Mouse (Mus musculus) limb, embryonic 12.5 days (tissue): ENCODE measurements around the gene Tlx1. TPM values are rescaled to one million over a fixed set of nuclear protein-coding genes. Genes with fewer than 3 reads are reported as not detected.

Experiments
- ATAC-seq: fragments of 200-750 bp; cut with Nextera tagmentation; 2 replicates; pipeline ENCODE4 v1.8.0; 2017; ENCODE audit warnings: low read depth, moderate TSS enrichment; ENCODE audit not compliant: insufficient number of reproducible peaks, insufficient read depth, low FRiP score, low TSS enrichment
- H3K27ac ChIP-seq: fragments of 300-500 bp; sonication (generic); 2 replicates; pipeline ENCODE4 v1.5.1; 2016; ENCODE audit warnings: mild to moderate bottlenecking, moderate library complexity
- H3K27me3 ChIP-seq: fragments of 300-500 bp; sonication (generic); 2 replicates; pipeline ENCODE4 v1.6.1; 2016; ENCODE audit warnings: mild to moderate bottlenecking, moderate library complexity
- H3K36me3 ChIP-seq: fragments of 300-500 bp; sonication (generic); 2 replicates; pipeline ENCODE4 v1.6.1; 2016; ENCODE audit warnings: mild to moderate bottlenecking, moderate library complexity
- H3K4me1 ChIP-seq: fragments of 300-500 bp; sonication (generic); replicated peaks from 2 replicates; pipeline ENCODE4 v1.6.1; 2016
- H3K4me2 ChIP-seq: fragments of 300-500 bp; sonication (generic); 2 replicates; pipeline ENCODE4 v1.6.1; 2016; ENCODE audit warnings: mild to moderate bottlenecking, moderate library complexity
- H3K4me3 ChIP-seq: fragments of 300-500 bp; sonication (generic); replicated peaks from 2 replicates; pipeline ENCODE4 v1.5.1; 2016; ENCODE audit warnings: mild to moderate bottlenecking
- H3K9ac ChIP-seq: fragments of 300-500 bp; sonication (generic); replicated peaks from 2 replicates; pipeline ENCODE4 v1.6.1; 2016; ENCODE audit warnings: mild to moderate bottlenecking, moderate library complexity
- H3K9me3 ChIP-seq: fragments of 300-500 bp; sonication (generic); 2 replicates; pipeline ENCODE4 v1.6.1; 2016; ENCODE audit warnings: mild to moderate bottlenecking, moderate library complexity
- WGBS: fragments of 180-500 bp; shearing (Covaris S2); methylation state at CpG from one replicate; pipeline ENCODE4 v1.1.7; 2016; 5-methylcytosine and 5-hydroxymethylcytosine counted together
- polyA plus RNA-seq: library from polyadenylated mRNA; unstranded; fragments of >200 nt; fragmentation: Nextera tagmentation; extraction: Ambion mirVana; gene quantifications from 2 replicates; pipeline ENCODE4 v1.2.1, GENCODE M21; 2016

Tlx1 gene
- polyA plus RNA-seq, 1 experiment from 2014 or later: 0.39 TPM

GRCm38 (mm10) chr19:45159491-45159890 is 9.0 kb downstream of the Tlx1 start:
- no peak for ATAC-seq
- under 1% methylated on average over 5 of the region's 5 CpGs for WGBS
- H3K4me3 ChIP-seq: no peak overlapping the region
- H3K36me3 ChIP-seq: no peaks in the 10 kb centered on the region
- no peak overlapping the region for H3K4me2 ChIP-seq
- H3K4me1 ChIP-seq: peaks cover 5% of the 10 kb centered on the region
- no peaks in the 10 kb centered on the region for H3K9me3 ChIP-seq
- peaks cover 98% of the 10 kb centered on the region for H3K27me3 ChIP-seq
- H3K27ac ChIP-seq: no peak overlapping the region
- no peak overlapping the region for H3K9ac ChIP-seq

DNA sequence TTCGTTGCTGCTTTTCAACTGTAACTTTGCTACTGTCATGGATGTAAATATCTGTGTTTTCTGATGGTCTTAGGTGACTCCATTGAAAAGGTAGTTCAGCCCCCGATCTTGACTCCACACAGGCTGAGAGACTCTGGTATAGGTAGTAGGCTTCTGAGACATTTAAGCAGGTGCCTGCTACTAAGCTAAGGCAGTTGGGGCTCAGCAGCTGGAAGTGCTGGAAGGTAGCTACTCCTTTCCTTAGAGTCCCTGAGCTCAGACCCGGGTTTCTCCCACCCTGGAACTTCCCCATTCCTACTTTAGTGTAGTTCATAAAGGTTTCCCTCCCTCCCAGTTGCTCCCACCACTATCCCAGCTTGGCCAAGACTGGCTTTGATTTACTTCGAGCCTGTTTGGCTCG is 9.5 kb downstream of the Tlx1 start:
- Histone ChIP-seq H3K27ac (no peak overlapping the region), H3K4me2 (no peak overlapping the region), H3K9ac (no peak overlapping the region), H3K9me3 (no peaks in the 10 kb centered on the region), H3K36me3 (no peaks in the 10 kb centered on the region), H3K4me1 (peaks cover 5% of the 10 kb centered on the region), H3K4me3 (no peak overlapping the region), H3K27me3 (peaks cover 98% of the 10 kb centered on the region)
- 4% methylated on average over 5 of the region's 5 CpGs for WGBS
- no peak for ATAC-seq

DNA sequence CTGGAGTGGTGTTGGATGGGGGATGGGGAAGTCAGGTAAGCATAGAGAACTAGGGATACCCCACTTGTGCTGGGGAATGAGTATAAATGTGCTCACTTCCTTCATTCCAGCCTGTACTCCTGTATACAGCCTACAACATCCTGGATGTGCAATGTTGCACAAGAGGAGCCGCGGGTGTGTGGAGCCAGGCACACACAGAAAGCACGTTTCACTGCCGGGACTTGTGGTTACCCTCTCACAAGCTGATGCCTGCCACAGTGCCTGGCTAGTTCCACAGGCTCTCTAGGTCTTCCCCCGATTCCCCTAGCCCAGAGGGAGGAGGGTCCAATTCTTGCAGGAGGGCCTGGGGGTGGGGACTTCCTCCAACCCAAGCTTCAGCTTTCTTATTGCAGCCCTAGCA is 10.0 kb downstream of the Tlx1 start:
- no peak; the same call in 1 of the 2 replicates for ATAC-seq
- Histone ChIP-seq H3K4me1 (peaks cover 5% of the 10 kb centered on the region), H3K27me3 (peaks cover 98% of the 10 kb centered on the region), H3K4me3 (no peak overlapping the region), H3K4me2 (no peak overlapping the region), H3K9ac (no peak overlapping the region), H3K9me3 (no peaks in the 10 kb centered on the region), H3K36me3 (no peaks in the 10 kb centered on the region), H3K27ac (no peak overlapping the region)
- 1% methylated on average over 5 of the region's 5 CpGs for WGBS

- Histone ChIP-seq H3K4me3 (no peak overlapping the region), H3K4me2 (no peak overlapping the region)
Measured at GRCm38 (mm10) chr19:45161093-45161492, 10.6 kb downstream of the Tlx1 start.

GRCm38 (mm10) chr19:45162181-45162580 is 11.7 kb downstream of the Tlx1 start:
- ATAC-seq: no peak
- Histone ChIP-seq H3K4me3 (no peak overlapping the region), H3K9me3 (no peaks in the 10 kb centered on the region), H3K36me3 (no peaks in the 10 kb centered on the region), H3K27ac (no peak overlapping the region), H3K4me2 (no peak overlapping the region), H3K9ac (no peak overlapping the region), H3K27me3 (peaks cover 96% of the 10 kb centered on the region), H3K4me1 (no peaks in the 10 kb centered on the region)
- whole genome bisulfite sequencing: 48% methylated on average over 7 of the region's 7 CpGs

More at GRCm38 (mm10) chr19:45161093-45161492, 10.6 kb downstream of the Tlx1 start:
- no peaks in the 10 kb centered on the region for H3K9me3 ChIP-seq
- H3K36me3 ChIP-seq: no peaks in the 10 kb centered on the region
- peaks cover 97% of the 10 kb centered on the region for H3K27me3 ChIP-seq
- no peak overlapping the region for H3K9ac ChIP-seq
- no peaks in the 10 kb centered on the region for H3K4me1 ChIP-seq
- ATAC-seq: no peak
- H3K27ac ChIP-seq: no peak overlapping the region
- WGBS: 3% methylated on average over 12 of the region's 12 CpGs

DNA sequence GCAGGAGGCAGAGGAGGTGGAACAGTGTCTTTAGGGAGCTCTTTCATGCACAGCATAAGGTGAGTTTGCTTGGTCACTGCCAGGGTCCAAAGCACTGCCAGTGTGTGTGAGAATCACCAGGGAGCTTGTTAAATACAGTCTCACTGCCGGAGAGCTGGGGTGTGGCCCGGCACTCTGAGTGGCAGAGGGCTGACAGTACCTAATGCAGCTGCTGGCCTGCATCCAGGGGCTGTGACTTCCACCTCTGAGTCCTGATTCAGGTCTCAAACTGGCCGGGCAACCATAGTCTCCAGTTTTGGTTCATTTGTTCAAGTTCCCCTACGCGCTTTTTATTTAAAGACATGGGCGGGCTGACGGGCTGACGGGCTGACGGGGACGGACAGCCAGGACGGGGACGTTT is 12.4 kb downstream of the Tlx1 start:
- Histone ChIP-seq H3K9ac (no peak overlapping the region), H3K9me3 (no peaks in the 10 kb centered on the region), H3K4me2 (no peak overlapping the region), H3K27ac (no peak overlapping the region), H3K27me3 (peaks cover 97% of the 10 kb centered on the region), H3K4me3 (no peak overlapping the region), H3K4me1 (no peaks in the 10 kb centered on the region), H3K36me3 (no peaks in the 10 kb centered on the region)
- ATAC-seq: no peak
- WGBS: 3% methylated on average over 12 of the region's 12 CpGs

DNA sequence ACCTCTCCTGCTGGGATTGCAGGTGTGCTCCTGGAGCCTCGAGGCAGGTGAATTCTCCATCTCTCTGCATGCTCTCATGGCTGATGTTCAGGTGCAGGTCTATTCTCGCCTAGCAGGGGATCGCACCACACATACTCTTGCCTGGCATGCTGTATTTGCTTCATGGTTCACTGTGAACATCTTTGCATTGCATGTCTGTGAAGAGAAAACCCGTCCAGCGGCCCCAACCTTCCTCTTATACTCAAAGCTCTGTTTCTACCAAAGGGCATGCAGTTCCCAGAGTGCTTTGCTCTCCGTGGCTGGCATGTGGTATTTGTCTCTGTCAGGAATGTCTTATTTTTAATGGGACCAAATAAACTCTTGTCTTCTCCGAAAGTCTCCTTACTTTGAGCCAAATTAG is 20.0 kb downstream of the Tlx1 start:
- Histone ChIP-seq H3K27ac (no peak overlapping the region), H3K4me3 (no peak overlapping the region), H3K9me3 (no peaks in the 10 kb centered on the region), H3K4me1 (no peaks in the 10 kb centered on the region), H3K27me3 (peaks cover 62% of the 10 kb centered on the region), H3K4me2 (no peak overlapping the region), H3K36me3 (no peaks in the 10 kb centered on the region), H3K9ac (no peak overlapping the region)
- WGBS: 68% methylated on average over 7 of the region's 7 CpGs
- no peak for ATAC-seq

- WGBS: 52% methylated on average over 7 of the region's 7 CpGs
Measured at GRCm38 (mm10) chr19:45174803-45175202, 24.3 kb downstream of the Tlx1 start.

GRCm38 (mm10) chr19:45176269-45176668 is 25.8 kb downstream of the Tlx1 start:
- Histone ChIP-seq H3K4me3 (no peak overlapping the region), H3K9me3 (no peaks in the 10 kb centered on the region), H3K36me3 (no peaks in the 10 kb centered on the region), H3K27ac (no peak overlapping the region), H3K4me1 (no peaks in the 10 kb centered on the region; the same call in 1 of the 2 replicates), H3K9ac (no peak overlapping the region), H3K27me3 (peaks cover 25% of the 10 kb centered on the region), H3K4me2 (no peak overlapping the region)
- ATAC-seq: no peak
- WGBS: 63% methylated on average over 8 of the region's 8 CpGs

More at GRCm38 (mm10) chr19:45174803-45175202, 24.3 kb downstream of the Tlx1 start:
- H3K27me3 ChIP-seq: peaks cover 37% of the 10 kb centered on the region
- H3K27ac ChIP-seq: no peak overlapping the region
- no peaks in the 10 kb centered on the region; the same call in 1 of the 2 replicates for H3K4me1 ChIP-seq
- no peak overlapping the region for H3K4me2 ChIP-seq
- H3K36me3 ChIP-seq: no peaks in the 10 kb centered on the region
- no peaks in the 10 kb centered on the region for H3K9me3 ChIP-seq
- H3K9ac ChIP-seq: no peak overlapping the region
- ATAC-seq: no peak
- H3K4me3 ChIP-seq: no peak overlapping the region

- Histone ChIP-seq H3K9me3 (no peaks in the 10 kb centered on the region), H3K4me3 (no peak overlapping the region), H3K36me3 (no peaks in the 10 kb centered on the region), H3K9ac (no peak overlapping the region), H3K4me1 (no peaks in the 10 kb centered on the region; the same call in 1 of the 2 replicates), H3K27ac (no peak overlapping the region), H3K4me2 (peak overlapping the region; percentile 34), H3K27me3 (peaks cover 22% of the 10 kb centered on the region)
- no peak for ATAC-seq
- 21% methylated on average over 26 of the region's 26 CpGs for WGBS
Measured at GRCm38 (mm10) chr19:45177004-45177737, 26.7 kb downstream of the Tlx1 start.

GRCm38 (mm10) chr19:45179451-45179850 is 29.0 kb downstream of the Tlx1 start:
- Histone ChIP-seq H3K4me1 (no peaks in the 10 kb centered on the region; the same call in 1 of the 2 replicates), H3K36me3 (no peaks in the 10 kb centered on the region), H3K4me3 (no peak overlapping the region), H3K9ac (no peak overlapping the region), H3K27ac (no peak overlapping the region), H3K4me2 (no peak overlapping the region), H3K9me3 (no peaks in the 10 kb centered on the region), H3K27me3 (peaks cover 10% of the 10 kb centered on the region)
- no peak for ATAC-seq
- 82% methylated on average over 4 of the region's 4 CpGs for WGBS

GRCm38 (mm10) chr19:45180447-45180846 is 30.0 kb downstream of the Tlx1 start:
- no peaks in the 10 kb centered on the region for H3K9me3 ChIP-seq
- 89% methylated on average over 5 of the region's 5 CpGs for WGBS
- H3K4me1 ChIP-seq: no peaks in the 10 kb centered on the region; the same call in 1 of the 2 replicates
- H3K27me3 ChIP-seq: peaks cover 10% of the 10 kb centered on the region
- no peak overlapping the region for H3K27ac ChIP-seq
- no peak overlapping the region for H3K9ac ChIP-seq
- H3K4me3 ChIP-seq: no peak overlapping the region
- no peak for ATAC-seq
- no peaks in the 10 kb centered on the region for H3K36me3 ChIP-seq
- H3K4me2 ChIP-seq: no peak overlapping the region
